Mouse (Mus musculus) frontal cortex, adult (tissue): Measurements from ENCODE around the gene Aktip.

Source experiments
- ATAC-seq: cut with Nextera tagmentation; 2 replicates; pipeline ENCODE4 v1.9.2; 2017; ENCODE audit warnings: mild to moderate bottlenecking, moderate library complexity, mixed read lengths; ENCODE audit not compliant: low TSS enrichment

Aktip gene

DNA sequence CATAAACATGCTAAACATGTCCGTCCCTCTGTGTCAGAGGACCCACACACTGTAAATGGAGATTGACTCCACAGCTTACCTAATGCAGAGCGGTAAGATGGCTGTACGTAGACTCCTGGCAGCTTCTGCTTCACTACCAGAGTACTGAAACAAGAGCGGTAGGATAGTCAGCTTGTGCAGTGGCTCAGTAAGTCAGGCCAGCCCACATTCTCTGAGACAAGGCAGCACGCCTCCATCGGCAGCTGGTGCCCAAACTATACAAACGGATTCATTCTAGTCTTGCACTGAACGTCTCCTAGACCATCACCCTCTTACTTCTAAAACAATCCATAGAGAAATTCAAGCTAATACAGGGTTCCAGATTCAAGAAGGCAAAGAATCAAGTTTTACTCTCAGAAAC lies 73.0 kb downstream of the Aktip start:
- peak; percentile 95 for ATAC-seq

DNA sequence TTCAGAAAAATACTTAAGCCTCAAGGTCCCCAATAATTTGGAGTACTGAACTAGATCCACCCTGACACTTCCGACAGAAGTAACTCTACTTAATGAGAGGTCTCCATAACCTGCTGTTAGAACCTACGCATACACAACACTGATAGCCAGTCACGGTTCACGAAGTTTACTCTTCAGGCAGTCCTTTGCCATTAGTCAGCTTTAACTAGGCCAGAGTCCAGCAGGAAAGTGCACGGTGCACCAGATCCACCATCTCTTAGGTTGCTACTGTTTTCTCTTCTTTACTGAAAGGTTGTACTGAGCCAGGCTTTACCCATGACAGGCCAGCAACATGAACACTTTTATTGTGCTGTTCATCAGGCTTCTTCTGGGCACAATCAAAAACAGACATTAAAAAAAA lies 75.5 kb downstream of the Aktip start:
- no peak for ATAC-seq

DNA sequence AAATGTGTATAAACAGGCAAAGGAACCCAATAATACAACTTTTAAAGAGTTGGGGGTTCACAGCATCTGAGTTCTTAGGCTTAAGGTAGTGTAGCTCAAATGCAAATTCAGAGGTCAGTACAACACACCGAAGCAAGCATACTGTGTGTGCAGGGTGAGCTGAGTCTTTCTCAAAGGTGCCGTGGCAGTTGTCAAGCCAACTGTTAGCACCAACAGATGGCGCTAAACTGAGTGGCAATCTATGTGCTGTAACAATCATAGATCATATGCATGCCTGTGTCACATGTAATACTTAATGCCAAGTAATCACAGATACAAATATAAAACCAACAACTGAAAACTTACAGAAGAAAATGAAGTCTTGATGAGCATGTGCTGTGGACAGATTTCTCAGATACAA lies 81.6 kb downstream of the Aktip start:
- ATAC-seq: no peak

DNA sequence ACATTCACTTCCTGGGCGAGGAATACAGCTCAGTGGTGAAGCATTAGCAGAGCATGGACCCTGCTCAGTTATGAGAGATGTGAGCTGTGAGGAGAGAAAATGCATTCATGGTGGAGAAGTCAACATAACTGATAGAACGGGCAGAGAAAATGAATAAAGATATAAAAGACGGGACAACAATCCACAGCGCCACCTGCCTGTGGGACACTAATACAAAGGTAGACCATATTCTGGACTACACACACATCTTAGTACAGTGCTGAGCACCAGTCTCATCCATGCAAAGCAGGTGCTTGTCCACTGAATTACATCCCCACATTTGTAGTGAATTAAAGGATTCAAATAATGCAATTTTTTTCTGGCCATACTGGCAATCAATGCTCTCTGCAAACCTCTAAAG lies 82.2 kb downstream of the Aktip start:
- no peak for ATAC-seq

DNA sequence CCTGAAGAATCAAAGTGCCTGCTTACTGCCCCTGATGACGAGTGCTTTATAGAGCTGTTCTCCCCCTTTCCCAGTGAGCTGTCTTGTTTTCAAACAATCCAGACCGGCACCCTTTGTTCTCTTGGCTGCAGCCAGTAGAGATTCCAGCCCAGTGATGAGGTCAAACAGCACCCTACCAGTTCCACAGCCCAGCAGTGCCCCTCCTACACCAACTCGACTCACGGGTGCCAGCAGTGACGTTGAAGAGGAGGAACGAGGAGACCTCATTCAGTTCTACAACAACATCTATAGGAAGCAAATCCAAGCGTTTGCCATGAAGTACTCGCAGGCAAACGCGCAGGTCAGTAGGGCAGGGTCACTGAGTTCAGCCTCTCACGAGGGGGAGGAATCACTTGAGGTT lies 84.9 kb downstream of the Aktip start:
- ATAC-seq: peak; percentile 57; the same call in 1 of the 2 replicates

DNA sequence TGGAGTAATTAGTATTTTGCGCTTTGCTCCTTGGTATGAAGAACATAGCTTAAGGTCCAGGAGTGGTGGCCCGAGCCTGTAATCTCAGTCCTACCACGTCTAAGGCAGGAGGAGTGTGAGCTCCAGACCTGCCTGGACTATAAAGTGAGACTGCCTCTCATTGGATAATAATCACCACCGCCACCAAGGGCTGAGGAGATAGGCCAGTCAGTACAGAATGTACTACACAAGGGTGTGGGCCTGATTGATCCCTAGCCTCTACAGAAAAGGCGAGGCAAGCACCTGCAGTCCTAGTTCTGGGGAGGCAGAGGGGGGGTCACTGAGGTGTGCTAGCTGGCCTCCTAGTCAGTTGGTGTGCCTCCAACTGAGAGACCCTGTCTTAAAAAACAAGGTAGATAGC lies 85.3 kb downstream of the Aktip start:
- ATAC-seq: 0 out of 2 replicates have a peak, but pooled peaks have one; percentile 8

DNA sequence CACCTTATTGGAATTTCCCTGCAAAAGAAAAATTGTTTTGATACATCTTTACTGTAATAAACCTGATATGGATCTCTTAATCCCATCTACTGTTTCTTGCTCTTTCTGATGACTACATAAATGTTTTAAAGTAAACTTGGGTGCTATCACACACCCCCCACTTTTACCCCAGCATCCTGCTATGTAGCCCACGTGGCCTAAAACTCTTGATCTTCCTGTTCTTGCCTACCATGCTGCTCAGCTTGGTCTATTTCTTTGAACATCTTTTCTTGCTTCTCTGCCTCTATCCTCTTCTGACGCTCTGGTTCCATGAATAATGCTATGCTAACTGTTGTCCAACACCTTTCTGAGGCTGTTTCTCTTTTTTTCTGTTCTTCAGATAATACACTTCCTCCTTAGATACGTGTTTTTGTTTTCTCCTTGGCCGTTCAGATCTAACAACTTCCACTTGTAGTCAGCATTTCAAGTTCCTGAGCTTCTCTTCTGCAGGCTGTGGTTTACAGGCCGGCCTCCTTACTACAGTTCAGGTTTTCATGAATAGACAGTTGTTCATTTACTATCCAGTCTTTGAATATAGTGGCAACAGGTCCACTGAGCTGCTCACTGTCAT lies 87.8 kb downstream of the Aktip start:
- ATAC-seq: no peak

DNA sequence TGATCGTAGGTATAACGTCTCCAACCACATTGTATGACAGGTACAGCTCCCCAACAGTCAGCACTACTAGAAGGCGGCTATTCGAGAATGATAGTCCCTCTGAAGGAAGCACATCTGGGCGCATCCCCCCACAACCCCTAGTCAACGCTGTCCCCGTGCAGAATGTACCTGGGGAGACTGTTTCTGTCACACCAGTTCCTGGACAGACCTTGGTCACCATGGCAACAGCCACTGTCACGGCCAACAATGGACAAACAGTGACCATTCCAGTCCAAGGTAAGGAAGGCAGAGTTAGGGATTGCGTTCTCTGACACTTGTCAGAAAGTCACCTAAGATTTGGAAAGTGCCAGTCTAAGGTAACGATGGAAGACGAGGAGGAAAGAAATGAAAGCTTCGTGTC lies 93.5 kb downstream of the Aktip start:
- ATAC-seq: no peak

DNA sequence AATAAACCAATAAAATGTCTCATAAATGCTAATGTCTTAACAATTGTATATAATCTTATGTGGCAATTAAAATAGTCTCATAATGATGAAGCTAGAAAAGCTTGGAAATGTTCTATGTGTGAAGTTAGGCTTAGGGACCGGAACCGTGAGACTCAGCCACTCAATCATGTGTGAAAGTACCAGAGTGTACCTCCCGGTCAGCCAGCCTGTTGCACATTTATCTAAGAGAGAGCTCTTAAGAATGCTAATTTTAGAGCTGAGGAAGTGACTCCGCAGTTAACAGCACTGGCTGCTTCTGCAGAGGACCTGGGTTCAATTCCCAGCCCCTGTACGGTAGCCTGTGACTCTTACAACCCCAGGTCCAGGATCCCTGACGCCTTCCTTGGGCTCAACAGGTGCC lies 101.7 kb downstream of the Aktip start:
- ATAC-seq: no peak

DNA sequence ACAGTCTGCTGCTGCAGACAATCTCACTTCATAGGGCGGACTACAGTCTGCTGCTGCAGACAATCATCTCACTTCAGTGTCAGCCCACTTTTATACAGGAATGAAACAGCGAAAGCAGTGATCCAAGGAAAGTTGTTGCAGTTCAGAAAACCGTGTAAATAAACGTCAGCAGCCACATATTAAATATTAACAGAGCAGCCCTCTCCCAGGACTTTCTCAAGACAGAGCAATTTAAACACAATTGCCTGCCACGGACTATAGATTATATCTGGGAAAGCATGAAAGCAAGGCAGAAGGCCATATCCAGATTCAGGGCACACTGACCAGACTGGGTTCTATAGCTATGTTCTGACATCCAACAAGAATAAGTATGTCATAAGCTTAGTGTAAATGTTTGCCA lies 105.6 kb downstream of the Aktip start:
- ATAC-seq: no peak

DNA sequence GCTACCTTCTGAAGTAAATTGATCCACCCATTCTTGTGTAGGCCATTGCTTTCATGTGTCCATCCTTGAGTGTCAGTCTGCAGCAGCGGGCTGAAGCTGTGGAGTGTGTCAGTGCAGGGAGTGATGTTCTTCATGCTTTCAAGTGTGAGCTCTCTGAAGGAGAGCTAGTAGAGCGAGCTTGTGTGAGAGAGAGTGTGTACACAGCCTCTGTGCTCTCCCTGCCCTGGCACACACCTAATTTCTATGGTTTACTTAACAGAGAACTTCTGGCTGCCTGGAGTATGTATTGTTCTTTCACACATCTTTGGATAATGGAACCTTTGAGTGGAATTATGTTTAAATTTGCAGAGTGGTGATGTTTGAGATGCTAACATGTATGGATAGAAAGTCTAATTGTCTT lies 110.2 kb downstream of the Aktip start:
- ATAC-seq: no peak

DNA sequence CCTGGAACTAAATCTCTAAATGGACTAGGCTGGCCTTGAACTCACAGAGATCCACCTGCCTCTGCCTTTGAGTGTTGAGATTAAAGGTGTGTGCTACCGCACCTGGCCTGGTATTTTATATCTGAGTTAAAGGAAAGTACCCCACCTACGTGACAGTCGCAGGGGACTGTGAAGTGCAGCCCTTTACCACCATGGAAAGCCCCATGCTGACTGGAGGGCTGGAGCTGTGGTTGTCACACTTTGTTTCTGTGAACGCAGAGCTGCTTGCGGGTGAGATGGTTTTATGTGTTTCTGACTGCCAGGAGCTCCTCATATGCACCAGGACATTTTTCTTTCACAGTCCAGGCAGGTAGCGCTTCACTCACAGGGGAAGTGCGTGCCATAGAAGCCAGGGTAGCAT lies 111.3 kb downstream of the Aktip start:
- no peak for ATAC-seq

DNA sequence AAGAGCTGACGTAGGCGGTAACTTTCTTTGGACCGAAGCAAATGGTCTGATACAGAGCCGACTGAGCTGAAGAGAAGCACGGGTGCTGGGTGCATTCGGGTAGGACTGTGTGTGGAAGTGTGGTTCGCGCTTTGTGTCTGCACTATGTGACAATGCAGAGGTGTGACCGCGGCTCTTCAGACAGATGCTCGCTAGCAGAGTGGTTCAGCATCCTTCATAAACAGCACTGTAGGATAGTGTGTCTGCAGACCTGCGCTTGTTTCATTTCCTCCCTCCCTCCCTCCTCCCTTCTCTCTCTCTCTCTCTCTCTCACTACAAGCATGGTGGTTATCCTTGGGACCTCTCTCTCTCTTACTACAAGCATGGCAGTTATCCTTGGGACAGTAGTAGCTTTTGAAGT lies 117.3 kb downstream of the Aktip start:
- no peak for ATAC-seq

DNA sequence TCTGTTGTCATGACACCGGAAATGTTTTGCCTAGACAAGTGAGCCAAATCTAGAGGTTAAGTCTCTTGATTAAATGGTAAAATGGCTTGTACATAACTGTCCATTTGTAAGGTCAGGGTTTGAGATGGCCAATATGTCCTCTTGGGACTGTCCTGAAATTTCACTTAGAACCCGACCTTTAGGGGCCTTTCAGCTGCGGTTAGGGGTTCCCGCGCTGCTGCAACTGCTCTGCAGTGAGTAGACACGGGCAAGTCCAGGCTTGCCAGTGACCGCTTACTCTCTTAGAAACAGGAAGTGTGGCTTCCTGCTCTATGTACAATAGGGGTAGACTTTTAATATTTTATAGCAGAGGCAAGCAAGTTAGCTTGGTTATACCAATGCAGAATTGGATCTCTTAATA lies 117.9 kb downstream of the Aktip start:
- no peak for ATAC-seq

DNA sequence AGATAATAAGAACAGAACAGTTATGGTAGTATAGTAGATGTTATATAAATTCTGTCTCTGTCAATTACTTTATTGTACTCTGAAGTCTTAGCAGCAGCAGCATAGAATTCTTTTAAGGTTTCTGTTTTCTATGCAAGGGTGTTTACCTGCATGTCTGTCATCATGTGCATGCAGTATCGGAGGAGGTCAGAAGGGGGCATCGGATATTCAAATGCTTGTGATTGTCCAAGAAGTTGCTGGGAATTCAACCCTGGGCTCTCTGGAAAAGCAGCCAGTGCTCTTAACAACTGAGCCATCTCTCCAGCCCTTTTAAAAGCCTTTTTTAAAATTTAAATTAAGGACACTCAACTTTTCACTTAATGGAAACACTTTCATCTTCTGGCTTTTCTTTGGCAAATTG lies 120.1 kb downstream of the Aktip start:
- no peak for ATAC-seq

DNA sequence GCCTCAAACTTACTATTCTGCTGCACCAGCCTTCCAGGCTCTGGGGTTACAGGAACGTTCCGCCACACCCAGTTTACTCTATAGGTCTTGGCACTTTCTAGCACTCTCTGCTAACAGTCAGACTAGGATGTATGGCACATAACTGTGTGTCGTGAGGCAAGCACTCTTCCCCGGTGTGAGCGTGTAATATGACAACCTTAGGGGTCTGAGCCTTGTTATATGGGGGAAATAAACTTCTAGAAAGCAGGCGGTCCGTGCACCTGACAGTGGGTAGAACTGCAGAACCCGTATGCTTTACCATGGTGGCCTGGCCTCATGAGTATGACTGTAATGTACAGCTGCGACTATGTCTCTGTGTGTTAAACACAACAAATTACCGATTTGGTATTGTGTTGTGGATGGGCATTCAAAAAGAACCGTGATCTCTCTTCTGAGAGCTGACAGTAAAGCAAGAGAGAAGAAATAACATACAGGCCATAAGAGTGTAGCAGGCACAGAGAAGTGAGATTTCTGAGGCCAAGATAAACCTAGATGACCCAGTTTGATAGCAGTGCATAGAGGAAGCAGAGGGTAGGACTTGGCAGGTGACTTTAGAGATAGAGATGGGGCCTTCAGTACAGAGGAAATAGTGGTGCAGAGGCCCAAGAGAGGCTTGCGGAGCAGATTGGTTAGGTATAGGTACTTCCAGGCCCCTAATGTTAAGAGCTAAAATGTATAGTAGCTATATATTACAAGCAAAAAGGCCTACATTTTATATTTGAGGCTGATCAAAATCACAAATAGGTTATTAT lies 122.5 kb downstream of the Aktip start:
- ATAC-seq: no peak

DNA sequence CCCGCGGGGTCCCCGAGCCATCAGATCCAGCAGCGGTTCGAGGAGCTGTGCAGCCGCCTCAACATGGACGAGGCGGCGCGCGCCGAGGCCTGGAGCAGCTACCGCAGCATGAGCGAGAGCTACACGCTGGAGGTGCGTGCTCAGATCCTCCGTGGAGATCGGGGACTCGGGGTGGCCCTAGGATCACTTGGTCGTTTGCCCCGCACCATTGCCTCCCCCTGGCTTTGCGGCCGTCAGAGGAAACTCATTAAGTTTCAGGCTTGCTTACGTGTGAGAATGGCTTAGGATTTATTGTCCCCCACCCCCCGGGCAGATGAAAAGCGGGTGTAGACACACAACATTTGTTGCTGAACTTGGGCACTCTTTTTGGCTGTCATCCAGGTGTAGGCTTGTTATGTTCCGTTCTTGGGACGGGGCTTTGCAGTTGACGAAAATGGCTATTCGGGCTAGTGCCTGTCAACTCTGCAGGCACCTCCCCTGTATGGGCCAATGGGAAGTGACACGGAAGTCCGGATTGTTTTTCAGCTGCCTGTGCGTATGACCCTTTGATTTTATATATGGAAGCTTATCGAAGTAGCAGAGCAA lies 129.4 kb downstream of the Aktip start:
- ATAC-seq: peak; percentile 73

DNA sequence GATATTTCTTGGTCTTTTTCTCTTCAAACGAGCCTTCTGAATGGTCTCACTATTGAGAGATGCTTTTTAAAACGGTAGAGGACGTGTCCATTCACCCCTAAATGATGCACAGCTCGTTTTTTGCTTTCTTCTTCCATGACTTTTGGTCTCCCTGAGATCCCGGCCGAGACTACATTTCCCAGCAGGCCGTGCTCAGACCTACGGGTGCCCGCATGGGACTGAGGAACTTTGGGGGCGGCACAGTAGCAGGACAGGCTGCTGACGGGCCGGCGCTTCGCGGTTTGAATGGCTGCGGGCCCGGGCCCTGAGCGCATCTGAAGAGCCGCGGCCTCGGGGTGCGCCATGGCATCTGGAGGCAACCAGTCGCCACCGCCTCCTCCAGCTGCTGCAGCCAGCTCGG lies 129.9 kb downstream of the Aktip start, which contains the start of gene Rbl2:
Gene Rbl2, plus strand, starts transcription at position 224 of the 400 bp plus-strand sequence.
- peak; percentile 93 for ATAC-seq

DNA sequence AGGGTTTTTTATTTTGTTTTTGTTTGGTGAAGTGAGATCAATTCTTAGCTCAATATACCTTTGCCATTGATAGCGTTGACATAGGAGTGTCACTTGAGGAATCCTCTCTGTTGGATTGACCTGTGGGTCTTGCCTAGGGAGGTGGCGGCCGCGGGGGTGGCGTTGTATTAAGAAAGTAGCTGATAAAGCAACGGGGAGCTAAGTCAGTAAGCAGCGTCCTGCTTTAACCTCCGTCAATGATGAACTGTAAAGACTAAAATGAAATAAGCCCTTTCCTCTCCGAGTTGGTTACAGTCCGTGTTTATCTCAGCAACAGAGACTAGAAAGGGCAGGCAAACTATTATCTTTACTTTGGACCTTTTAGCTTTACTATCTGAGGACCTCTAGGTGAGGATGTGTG lies 130.4 kb downstream of the Aktip start:
- ATAC-seq: no peak

DNA sequence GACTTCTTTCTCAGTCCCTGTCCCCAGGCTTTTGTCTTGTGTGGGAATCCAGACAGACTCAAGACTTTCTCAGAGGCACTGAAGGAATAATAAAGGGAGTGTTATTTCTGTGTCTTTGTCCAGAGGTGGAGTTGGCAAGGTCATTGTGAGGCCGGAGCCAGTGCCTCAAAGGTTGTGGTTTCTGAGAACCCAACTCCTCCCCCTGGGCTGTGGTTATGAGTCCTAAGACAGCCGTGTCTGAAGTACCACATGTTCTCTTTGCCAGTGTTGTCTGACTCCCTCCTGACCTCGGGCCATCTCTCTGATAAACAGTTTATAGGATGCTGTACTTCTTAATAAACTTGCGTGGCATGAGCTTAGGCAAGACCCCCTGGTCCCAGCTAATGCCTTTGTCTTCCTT lies 134.6 kb downstream of the Aktip start:
- ATAC-seq: no peak
